Mouse (Mus musculus) hindbrain, embryonic 14.5 days (tissue): Measurements from ENCODE around the gene Mpp2. TPM values are rescaled to one million over a fixed set of nuclear protein-coding genes. Genes with fewer than 3 reads are reported as not detected.

Experiments used
- ATAC-seq: fragments of 200-750 bp; cut with Nextera tagmentation; 2 replicates; pipeline ENCODE4 v1.8.0; 2017; ENCODE audit warnings: moderate number of reproducible peaks, mild to moderate bottlenecking, moderate TSS enrichment, moderate library complexity; ENCODE audit not compliant: low FRiP score
- DNase-seq: peaks from one replicate; pipeline ENCODE4 v3.0.0-alpha.2; 2015; ENCODE audit warnings: low spot score
- H3K27ac ChIP-seq: fragments of 300-500 bp; sonication (generic); 2 replicates; pipeline ENCODE4 v1.5.1; 2014; ENCODE audit warnings: mild to moderate bottlenecking, moderate library complexity
- H3K27me3 ChIP-seq: fragments of 300-500 bp; sonication (generic); 2 replicates; pipeline ENCODE4 v1.6.1; 2014; ENCODE audit warnings: mild to moderate bottlenecking, low read length, mixed read lengths; ENCODE audit not compliant: control insufficient read depth, insufficient read depth
- H3K36me3 ChIP-seq: fragments of 300-500 bp; sonication (generic); replicated peaks from 2 replicates; pipeline ENCODE4 v1.6.1; 2014; ENCODE audit not compliant: control insufficient read depth, insufficient read depth
- H3K4me1 ChIP-seq: fragments of 300-500 bp; sonication (generic); replicated peaks from 2 replicates; pipeline ENCODE4 v1.6.1; 2014; ENCODE audit warnings: antibody characterized with exemption, low read length, mixed read lengths; ENCODE audit not compliant: control insufficient read depth, insufficient read depth
- H3K4me2 ChIP-seq: fragments of 300-500 bp; sonication (generic); replicated peaks from 2 replicates; pipeline ENCODE4 v1.6.1; 2014; ENCODE audit warnings: mild to moderate bottlenecking, moderate library complexity
- H3K4me3 ChIP-seq: fragments of 300-500 bp; sonication (generic); replicated peaks from 2 replicates; pipeline ENCODE4 v1.5.1; 2014; ENCODE audit warnings: mild to moderate bottlenecking, low read length
- H3K9ac ChIP-seq: fragments of 300-500 bp; sonication (generic); 2 replicates; pipeline ENCODE4 v1.6.1; 2014
- H3K9me3 ChIP-seq: fragments of 300-500 bp; sonication (generic); 2 replicates; pipeline ENCODE4 v1.6.1; 2016; ENCODE audit warnings: low read length; ENCODE audit not compliant: control insufficient read depth
- WGBS: fragments of 180-500 bp; shearing (Covaris S2); extraction: QIAGEN DNeasy Blood & Tissue Kit; methylation state at CpG from one replicate; pipeline ENCODE4 v1.1.7; 2014; 5-methylcytosine and 5-hydroxymethylcytosine counted together
- polyA plus RNA-seq: library from polyadenylated mRNA; unstranded; fragments of >200 nt; fragmentation: Nextera tagmentation; extraction: Ambion mirVana; gene quantifications from 2 replicates; pipeline ENCODE4 v1.2.1, GENCODE M21; 2014

The Mpp2 gene
- polyA plus RNA-seq, 1 experiment from 2014 or later: 24.6 TPM

DNA sequence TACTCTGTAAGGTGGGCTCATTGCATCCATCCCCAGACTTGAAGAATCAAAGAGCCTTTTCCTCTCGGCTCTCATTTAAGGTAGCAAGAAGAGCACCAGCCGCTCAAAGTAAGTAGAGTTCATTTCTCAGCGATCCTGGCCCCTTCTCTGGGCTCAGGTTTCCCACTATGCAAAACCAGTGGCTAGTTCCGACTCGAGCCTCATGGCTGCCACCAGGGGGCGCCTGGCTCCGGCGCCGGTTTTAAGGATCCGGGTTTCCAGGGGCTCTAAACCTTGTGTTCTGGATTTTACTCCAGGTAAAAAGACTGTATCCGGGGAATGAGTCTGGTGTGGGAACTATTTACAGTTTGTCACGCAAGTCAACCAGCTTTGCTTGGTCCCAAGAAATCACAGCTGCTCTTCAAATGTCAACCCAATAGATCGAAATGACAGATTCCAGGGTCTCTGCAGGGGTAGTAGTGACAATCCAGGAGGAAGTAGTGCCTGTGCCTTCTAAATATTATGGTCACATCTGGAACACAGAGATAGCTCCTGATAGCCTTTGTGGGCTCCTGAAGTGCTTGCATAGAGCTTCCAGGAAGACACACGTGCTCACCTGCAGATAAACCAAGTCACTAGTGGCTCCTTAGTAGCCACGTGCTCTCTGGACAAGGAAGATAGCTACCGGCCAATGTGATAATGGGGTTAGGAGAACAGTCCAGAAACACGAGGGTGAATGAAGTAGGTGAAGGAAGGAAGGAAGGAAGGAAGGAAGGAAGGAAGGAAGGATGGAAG lies 14.4 kb upstream of the Mpp2 start:
- 22% methylated on average over 17 of the region's 17 CpGs for WGBS
- Histone ChIP-seq H3K27me3 (peaks cover 44% of the 10 kb centered on the region), H3K27ac (no peak overlapping the region), H3K4me2 (no peak overlapping the region), H3K9ac (no peak overlapping the region), H3K4me3 (no peak overlapping the region), H3K36me3 (no peaks in the 10 kb centered on the region), H3K4me1 (no peaks in the 10 kb centered on the region), H3K9me3 (no peaks in the 10 kb centered on the region)
- no peak for ATAC-seq
- DNase-seq: peak; percentile 83

DNA sequence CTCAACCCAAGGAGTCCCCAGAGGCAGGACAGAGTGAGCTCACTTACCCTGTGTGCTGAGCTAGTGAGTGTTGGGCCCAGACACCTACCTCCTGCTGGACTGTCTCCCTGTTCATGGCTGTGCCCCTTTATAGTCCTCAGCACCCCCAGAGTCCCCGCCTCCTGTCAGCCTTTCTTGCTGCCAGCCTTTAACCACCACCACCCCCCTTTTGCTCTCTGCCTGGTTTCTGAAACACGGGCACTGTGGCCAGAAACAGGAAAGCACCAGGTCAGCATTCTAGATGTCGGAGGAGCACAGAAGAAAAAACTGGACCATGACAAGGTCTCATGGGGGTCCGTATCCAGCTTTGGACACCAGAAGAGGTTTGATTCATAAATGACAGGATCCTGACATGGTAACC lies 12.9 kb upstream of the Mpp2 start, which contains the start of gene Ppy:
TSS of gene Ppy (minus strand) at position 101 of the 400 bp plus-strand sequence.
- ATAC-seq (no peak), DNase-seq (no peak)
- WGBS: 73% methylated on average over 4 of the region's 4 CpGs
- no peaks in the 10 kb centered on the region for H3K36me3 ChIP-seq
- no peak within 1 kb of the TSS for H3K4me3 ChIP-seq
- H3K27ac ChIP-seq: no peak within 1 kb of the TSS
- H3K9ac ChIP-seq: no peak within 1 kb of the TSS
- peaks cover 29% of the 10 kb centered on the region for H3K27me3 ChIP-seq
- peaks cover 9% of the 10 kb centered on the region; the same call in 1 of the 2 replicates for H3K4me1 ChIP-seq
- H3K4me2 ChIP-seq: no peak within 1 kb of the TSS
- no peaks in the 10 kb centered on the region for H3K9me3 ChIP-seq

DNA sequence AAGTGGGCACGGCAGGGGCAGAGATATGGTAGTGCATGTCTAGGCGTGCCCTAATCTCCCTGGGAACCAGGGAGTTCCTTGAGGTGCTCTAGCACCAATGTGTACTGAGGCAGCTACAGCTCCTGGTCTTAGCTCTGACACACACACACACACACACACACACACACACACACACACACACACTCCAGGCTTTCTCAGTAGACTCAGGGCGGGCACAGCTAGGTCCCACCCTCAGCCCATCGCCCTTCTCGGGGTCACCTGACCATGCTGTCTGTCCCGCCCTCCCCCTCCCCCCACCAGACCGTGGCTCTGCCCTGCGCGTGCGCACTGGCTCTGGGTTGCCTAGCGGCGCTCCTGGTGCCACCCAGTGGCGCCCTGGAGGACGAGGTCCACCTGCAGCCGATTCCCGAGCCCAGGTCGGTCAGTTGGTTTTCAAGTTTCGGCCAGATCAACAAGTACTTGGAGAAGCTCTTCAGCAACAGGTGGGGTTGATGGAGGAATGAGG lies 8.6 kb upstream of the Mpp2 start:
- H3K4me3 ChIP-seq: peak overlapping the region; percentile 12
- peak overlapping the region; percentile 44 for H3K4me2 ChIP-seq
- no peaks in the 10 kb centered on the region for H3K36me3 ChIP-seq

DNA sequence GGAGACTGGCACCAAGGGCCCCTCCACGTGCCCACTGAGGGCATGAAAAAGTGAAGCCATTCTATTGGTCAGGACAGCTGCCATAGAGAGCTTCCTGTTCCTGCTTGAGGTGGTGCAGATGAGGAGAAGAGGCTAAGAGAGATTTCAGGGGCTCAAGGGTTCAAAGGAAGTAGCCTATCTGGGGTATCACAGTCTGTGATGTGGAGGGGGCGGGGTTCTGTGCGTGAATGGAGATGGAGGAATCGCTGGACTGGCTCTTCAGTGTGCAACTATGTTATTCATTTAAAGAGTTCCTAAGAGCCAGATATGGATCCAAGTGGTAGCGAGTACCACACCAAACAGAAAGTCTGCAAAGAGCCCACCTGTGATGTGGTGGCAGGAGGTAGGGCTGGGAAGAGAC lies 8.1 kb upstream of the Mpp2 start:
- no peak overlapping the region for H3K9ac ChIP-seq
- no peak overlapping the region for H3K27ac ChIP-seq
- H3K27me3 ChIP-seq: no peaks in the 10 kb centered on the region
- H3K4me2 ChIP-seq: peak overlapping the region; percentile 44
- ATAC-seq: no peak
- no peaks in the 10 kb centered on the region for H3K36me3 ChIP-seq
- 78% methylated on average over 5 of the region's 5 CpGs for WGBS
- H3K4me1 ChIP-seq: peaks cover 9% of the 10 kb centered on the region; the same call in 1 of the 2 replicates
- H3K4me3 ChIP-seq: peak overlapping the region; percentile 12; the same call in 1 of the 2 replicates
- H3K9me3 ChIP-seq: no peaks in the 10 kb centered on the region
- DNase-seq: no peak

More for the DNA sequence above, 8.6 kb upstream of the Mpp2 start:
- peaks cover 9% of the 10 kb centered on the region; the same call in 1 of the 2 replicates for H3K4me1 ChIP-seq
- H3K9me3 ChIP-seq: no peaks in the 10 kb centered on the region
- 4% methylated on average over 18 of the region's 18 CpGs for WGBS
- H3K9ac ChIP-seq: no peak overlapping the region; the same call in 1 of the 2 replicates
- no peak overlapping the region for H3K27ac ChIP-seq
- peak; percentile 88 for ATAC-seq
- peak; percentile 82 for DNase-seq
- H3K27me3 ChIP-seq: no peaks in the 10 kb centered on the region

DNA sequence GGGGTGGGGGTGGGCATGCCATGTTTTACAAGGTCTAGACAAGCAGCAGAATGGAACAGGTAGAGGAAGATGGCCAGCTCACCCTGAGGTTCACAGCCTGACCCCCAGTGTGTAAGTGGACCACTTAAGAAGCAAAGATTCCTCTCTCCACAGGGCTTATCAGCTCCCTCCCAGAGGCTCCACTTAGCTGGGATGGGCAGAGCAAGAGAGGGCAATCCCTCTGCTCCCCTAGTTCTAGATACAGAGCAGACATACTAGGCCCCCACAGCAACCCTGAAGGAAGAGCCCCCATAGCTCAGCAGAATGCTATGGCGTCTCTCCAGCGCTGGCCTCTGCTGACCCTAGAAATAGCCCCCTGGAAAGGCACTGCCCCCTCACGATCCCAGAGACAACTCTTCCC lies 7.4 kb upstream of the Mpp2 start:
- Histone ChIP-seq H3K4me2 (no peak overlapping the region), H3K4me1 (peaks cover 9% of the 10 kb centered on the region; the same call in 1 of the 2 replicates), H3K9me3 (no peaks in the 10 kb centered on the region), H3K9ac (no peak overlapping the region), H3K27me3 (no peaks in the 10 kb centered on the region), H3K36me3 (no peaks in the 10 kb centered on the region), H3K27ac (no peak overlapping the region), H3K4me3 (no peak overlapping the region)
- ATAC-seq: no peak
- 74% methylated on average over 3 of the region's 3 CpGs for WGBS
- DNase-seq: no peak

DNA sequence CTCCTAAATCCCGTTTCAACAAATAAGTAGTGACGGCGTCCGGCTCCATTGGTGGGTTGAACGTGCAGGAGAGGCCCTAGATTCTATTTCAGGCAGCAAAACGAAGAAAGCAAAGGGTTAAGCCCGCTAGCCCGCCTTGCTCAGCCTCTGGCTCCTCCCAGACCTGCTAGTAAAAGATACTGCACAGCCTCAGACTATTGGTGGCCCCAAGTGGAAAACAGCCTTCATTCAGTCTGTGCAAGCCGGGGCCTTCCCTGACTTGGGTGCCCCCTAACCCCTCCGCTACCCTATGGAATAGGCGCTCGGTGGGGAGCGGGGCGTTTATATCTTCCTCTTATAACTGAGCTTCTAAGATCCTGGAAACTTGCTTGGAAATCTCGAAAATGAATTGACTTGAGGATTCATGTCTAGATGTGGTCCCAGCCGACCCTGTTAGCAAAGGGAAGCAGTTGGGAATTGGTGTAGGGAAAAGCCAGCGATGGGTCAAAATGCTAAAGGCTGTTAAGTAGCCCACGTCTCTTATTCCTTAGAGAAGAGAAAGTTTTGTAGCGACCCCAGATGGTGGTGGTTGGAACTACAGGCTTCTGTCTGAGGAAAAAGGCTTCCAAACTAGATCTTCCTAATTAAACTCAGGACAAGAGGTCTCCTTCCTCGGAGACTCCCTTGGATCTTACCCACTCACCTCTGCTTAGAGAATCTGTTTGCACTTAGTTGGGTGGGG lies 933 bp upstream of the Mpp2 start:
- no peaks in the 10 kb centered on the region for H3K9me3 ChIP-seq
- peak overlapping the region; percentile 57 for H3K4me3 ChIP-seq
- DNase-seq (peak; percentile 84), ATAC-seq (peak; percentile 56; the same call in 1 of the 2 replicates)
- peaks cover 6% of the 10 kb centered on the region; the same call in 1 of the 2 replicates for H3K36me3 ChIP-seq
- WGBS: 2% methylated on average over 20 of the region's 20 CpGs
- H3K27me3 ChIP-seq: no peaks in the 10 kb centered on the region
- peak overlapping the region; percentile 98 for H3K27ac ChIP-seq
- H3K9ac ChIP-seq: peak overlapping the region; percentile 82
- peak overlapping the region; percentile 73 for H3K4me2 ChIP-seq
- H3K4me1 ChIP-seq: peaks cover 18% of the 10 kb centered on the region

DNA sequence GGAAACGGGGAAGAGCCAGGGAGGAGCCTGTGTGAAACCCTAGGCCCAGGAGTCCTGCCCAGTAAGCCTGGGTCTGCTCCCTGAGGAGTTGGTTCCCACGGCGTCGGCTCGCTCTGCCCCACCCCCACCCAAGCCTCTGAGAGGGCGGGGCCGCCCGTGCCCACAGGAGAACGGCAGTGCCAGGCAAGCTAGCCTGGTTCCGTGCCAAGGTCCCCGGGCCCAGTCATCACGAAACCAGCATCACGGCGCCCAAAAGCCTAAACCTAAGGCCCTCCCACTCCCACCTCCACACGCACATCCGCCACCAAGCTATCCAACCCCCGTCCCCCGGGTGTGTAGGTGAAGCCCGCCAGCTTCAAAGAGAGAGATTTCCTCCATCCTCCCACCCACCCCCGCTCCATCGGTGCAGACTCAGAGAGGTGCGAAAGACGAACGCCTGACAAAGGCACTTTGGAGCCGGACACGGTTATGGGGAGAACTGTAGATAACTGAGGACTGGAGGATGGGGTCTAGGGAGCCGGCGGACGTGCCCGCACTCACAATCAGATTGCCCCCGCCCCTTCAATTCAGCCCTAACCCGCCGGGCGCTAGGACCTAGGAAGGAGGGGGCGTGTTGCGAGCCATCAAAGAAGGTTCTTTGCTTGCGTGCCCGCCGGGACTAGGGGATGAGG lies 1.1 kb downstream of the Mpp2 start:
- H3K27me3 ChIP-seq: no peaks in the 10 kb centered on the region
- ATAC-seq (peak; percentile 86), DNase-seq (peak; percentile 84)
- H3K4me1 ChIP-seq: peaks cover 31% of the 10 kb centered on the region
- H3K4me3 ChIP-seq: peak overlapping the region; percentile 57
- H3K9me3 ChIP-seq: no peaks in the 10 kb centered on the region
- peak overlapping the region; percentile 73 for H3K4me2 ChIP-seq
- WGBS: under 1% methylated on average over 38 of the region's 39 CpGs
- H3K9ac ChIP-seq: peak overlapping the region; percentile 82
- H3K36me3 ChIP-seq: peaks cover 6% of the 10 kb centered on the region; the same call in 1 of the 2 replicates
- H3K27ac ChIP-seq: peak overlapping the region; percentile 98

DNA sequence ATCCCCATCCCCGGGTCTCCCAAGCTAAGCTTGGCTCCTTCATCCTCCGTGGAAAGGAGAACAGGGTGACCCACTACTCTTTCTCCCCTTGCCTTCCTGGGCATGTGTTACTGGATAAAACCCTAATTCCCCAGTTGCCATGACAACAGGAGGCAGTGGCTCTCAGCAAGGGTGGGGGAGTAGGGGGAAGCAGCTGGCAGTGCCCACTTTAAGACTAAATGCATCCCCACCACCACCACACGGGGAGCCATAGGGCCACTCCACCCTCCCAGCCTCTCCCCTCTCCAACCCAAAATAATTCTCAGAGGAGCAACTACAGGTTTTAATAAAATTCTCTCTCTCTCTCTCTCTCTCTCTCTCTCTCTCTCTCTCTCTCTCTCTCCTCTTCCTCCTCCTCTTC lies 2.0 kb downstream of the Mpp2 start:
- H3K9me3 ChIP-seq: no peaks in the 10 kb centered on the region
- H3K27ac ChIP-seq: peak overlapping the region; percentile 98
- peaks cover 38% of the 10 kb centered on the region for H3K4me1 ChIP-seq
- no peaks in the 10 kb centered on the region for H3K27me3 ChIP-seq
- peaks cover 6% of the 10 kb centered on the region; the same call in 1 of the 2 replicates for H3K36me3 ChIP-seq
- H3K4me2 ChIP-seq: peak overlapping the region; percentile 73
- DNase-seq (peak; percentile 59), ATAC-seq (no peak)
- H3K9ac ChIP-seq: peak overlapping the region; percentile 82
- peak overlapping the region; percentile 57 for H3K4me3 ChIP-seq
- WGBS: 9% methylated on average over 3 of the region's 3 CpGs
